8 mouse cellular contexts compared by ENCODE assay signal in the genomic region with DNA sequence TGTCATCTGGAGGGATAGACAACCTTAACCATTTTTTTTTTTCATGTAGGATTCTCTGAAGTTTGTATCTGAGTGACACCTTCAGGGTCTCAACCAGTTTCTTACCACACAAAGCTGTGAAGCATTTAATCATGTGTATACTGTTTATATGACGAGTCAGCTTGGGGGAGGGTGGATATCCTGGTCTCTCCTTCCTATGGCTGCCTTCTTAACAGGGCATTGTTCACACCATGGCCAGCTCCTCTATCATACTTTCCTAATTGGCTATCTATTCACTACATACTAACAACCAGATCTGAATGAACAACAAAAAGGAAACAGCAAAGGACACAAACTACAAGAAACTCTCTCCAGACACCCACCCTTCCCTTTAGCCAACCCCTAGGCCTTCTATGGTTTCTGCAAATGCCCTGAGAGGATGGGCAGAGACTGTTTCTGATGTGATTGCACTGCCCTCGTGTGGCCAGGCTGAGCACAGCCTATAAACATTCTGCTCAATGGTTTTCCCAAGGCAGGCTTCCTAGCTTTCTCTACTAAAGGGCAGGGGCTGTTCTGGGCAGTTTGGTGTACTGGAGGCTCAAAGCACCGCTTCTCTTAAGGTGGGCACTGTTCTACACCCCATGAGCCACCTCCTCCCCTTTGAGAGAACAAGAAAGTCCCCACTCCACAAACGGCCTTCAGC. TPM values are rescaled to one million over a fixed set of nuclear protein-coding genes. Genes with fewer than 3 reads are reported as not detected.
DNase-seq lines count a peak whose midpoint lies in the region; ATAC-seq and TF ChIP-seq lines count a peak whose summit lies in the region.

No protein-coding gene starts in this region.

- no peak overlapping the region for H3K27ac ChIP-seq in embryonic facial prominence, embryonic 11.5 days (replicated peaks; ENCODE audit: low read depth, low read length)
- H3K27ac ChIP-seq in heart, adult 2 months: no peak overlapping the region
- H3K27ac ChIP-seq in kidney, embryonic 14.5 days (ENCODE audit: low read depth, low read length): no peak overlapping the region
- H3K27ac ChIP-seq in limb, embryonic 13.5 days: no peak overlapping the region
- H3K27ac ChIP-seq in midbrain, embryonic 16.5 days (ENCODE audit: low read length): no peak overlapping the region
- H3K27ac ChIP-seq in spleen, adult 2 months (ENCODE audit: insufficient read depth, low read length): no peak overlapping the region

- peak; percentile 95 for TF ChIP-seq CTCF in heart, adult 2 months (IDR thresholded peaks at IDR 0.05)
- peak; percentile 86; the same call in 1 of the 2 replicates for TF ChIP-seq CTCF in spleen, adult 2 months (IDR thresholded peaks at IDR 0.05; ENCODE audit: extremely low read depth, insufficient read depth, insufficient read length, insufficient replicate concordance)

- no peaks in the 10 kb centered on the region for H3K9me3 ChIP-seq in embryonic facial prominence, embryonic 11.5 days (replicated peaks; ENCODE audit: control insufficient read depth, low read length)
- no peaks in the 10 kb centered on the region for H3K9me3 ChIP-seq in kidney, embryonic 14.5 days (ENCODE audit: control insufficient read depth, low read length)
- H3K9me3 ChIP-seq in limb, embryonic 13.5 days: no peaks in the 10 kb centered on the region
- no peaks in the 10 kb centered on the region for H3K9me3 ChIP-seq in midbrain, embryonic 16.5 days (replicated peaks; ENCODE audit: control insufficient read depth, low read length, poor library complexity, severe bottlenecking)

- H3K36me3 ChIP-seq in embryonic facial prominence, embryonic 11.5 days (replicated peaks; ENCODE audit: control insufficient read depth, insufficient read depth, low read depth, low read length): peaks cover 4% of the 10 kb centered on the region; the same call in 1 of the 2 replicates
- no peaks in the 10 kb centered on the region for H3K36me3 ChIP-seq in heart, adult 2 months (ENCODE audit: control insufficient read depth, insufficient read depth, low read length)
- H3K36me3 ChIP-seq in kidney, embryonic 14.5 days (ENCODE audit: control insufficient read depth, insufficient read depth, low read length): peaks cover 38% of the 10 kb centered on the region; the same call in 1 of the 2 replicates
- H3K36me3 ChIP-seq in limb, embryonic 13.5 days: peaks cover 40% of the 10 kb centered on the region
- peaks cover 23% of the 10 kb centered on the region for H3K36me3 ChIP-seq in midbrain, embryonic 16.5 days (ENCODE audit: control insufficient read depth, insufficient read depth, low read length)
- peaks cover 14% of the 10 kb centered on the region for H3K36me3 ChIP-seq in spleen, adult 2 months (ENCODE audit: control insufficient read depth, insufficient read depth, low read length)

- no peak for TF ChIP-seq POLR2A in heart, adult 2 months (IDR thresholded peaks at IDR 0.05; ENCODE audit: insufficient read depth, low read depth, low read length)
- TF ChIP-seq POLR2A in spleen, adult 2 months (IDR thresholded peaks at IDR 0.05; ENCODE audit: low read depth, low read length): no peak

- DNase-seq in 3T3-L1 (ENCODE audit: low read depth, low spot score): peak; percentile 82
- peak; percentile 82 for DNase-seq in adrenal gland, postnatal 10 days
- DNase-seq in embryonic facial prominence, embryonic 11.5 days (ENCODE audit: low spot score): peak; percentile 79
- peak; percentile 58 to 78 for DNase-seq in heart, adult 2 months
- peak in 1 of 2 experiments; percentile 41 for DNase-seq in spleen, adult 2 months (ENCODE audit: low read depth in 1 of 2, low spot score in 2 of 2)

- intact Hi-C loops in heart, adult 2 months (cut with DNase I): loop anchor here (1.0 to 10.0 kb wide), 6 partner anchors 94 to 586 kb away; a partner anchor contains a TSS

- 46% methylated on average over 4 of the region's 4 CpGs for WGBS in embryonic facial prominence, embryonic 11.5 days
- WGBS in heart, adult 2 months: 27% methylated on average over 4 of the region's 4 CpGs
- WGBS in kidney, embryonic 14.5 days: 38% methylated on average over 4 of the region's 4 CpGs
- WGBS in limb, embryonic 13.5 days: 38% methylated on average over 4 of the region's 4 CpGs
- WGBS in midbrain, embryonic 16.5 days: 47% methylated on average over 4 of the region's 4 CpGs
- 43% methylated on average over 4 of the region's 4 CpGs for WGBS in spleen, adult 2 months

- peak; percentile 63; the same call in 1 of the 2 replicates for ATAC-seq in embryonic facial prominence, embryonic 11.5 days (replicated peaks; ENCODE audit: insufficient number of reproducible peaks, low FRiP score, low TSS enrichment, low read depth)
- ATAC-seq in kidney, embryonic 14.5 days (ENCODE audit: low FRiP score, low TSS enrichment): peak; percentile 85
- ATAC-seq in limb, embryonic 13.5 days (ENCODE audit: low FRiP score, low read depth): peak; percentile 59
- ATAC-seq in midbrain, embryonic 16.5 days: peak; percentile 89

- no peak overlapping the region for H3K4me3 ChIP-seq in embryonic facial prominence, embryonic 11.5 days (ENCODE audit: low read depth, low read length)
- H3K4me3 ChIP-seq in heart, adult 2 months: no peak overlapping the region
- no peak overlapping the region for H3K4me3 ChIP-seq in kidney, embryonic 14.5 days (ENCODE audit: low read length)
- no peak overlapping the region for H3K4me3 ChIP-seq in limb, embryonic 13.5 days
- no peak overlapping the region for H3K4me3 ChIP-seq in midbrain, embryonic 16.5 days (ENCODE audit: low read depth, low read length)
- no peak overlapping the region for H3K4me3 ChIP-seq in spleen, adult 2 months (ENCODE audit: extremely low read depth, insufficient read depth, insufficient read length)

- no peaks in the 10 kb centered on the region for H3K79me2 ChIP-seq in heart, adult 2 months (replicated peaks; ENCODE audit: control insufficient read depth, insufficient read depth, low read length)

- no peaks in the 10 kb centered on the region for H3K4me1 ChIP-seq in embryonic facial prominence, embryonic 11.5 days (ENCODE audit: control insufficient read depth, insufficient read depth, low read length)
- H3K4me1 ChIP-seq in heart, adult 2 months (ENCODE audit: control insufficient read depth, insufficient read depth, low read length): no peaks in the 10 kb centered on the region
- H3K4me1 ChIP-seq in kidney, embryonic 14.5 days (ENCODE audit: control insufficient read depth, insufficient read depth, low read length): no peaks in the 10 kb centered on the region
- H3K4me1 ChIP-seq in limb, embryonic 13.5 days: no peaks in the 10 kb centered on the region
- no peaks in the 10 kb centered on the region for H3K4me1 ChIP-seq in midbrain, embryonic 16.5 days (ENCODE audit: control insufficient read depth, insufficient read depth, low read length)
- H3K4me1 ChIP-seq in spleen, adult 2 months (ENCODE audit: control insufficient read depth, insufficient read depth, insufficient read length): no peaks in the 10 kb centered on the region

- H3K9ac ChIP-seq in embryonic facial prominence, embryonic 11.5 days (replicated peaks; ENCODE audit: low read length): no peak overlapping the region
- no peak overlapping the region for H3K9ac ChIP-seq in heart, adult 2 months (ENCODE audit: low read depth, low read length)
- H3K9ac ChIP-seq in kidney, embryonic 14.5 days (ENCODE audit: low read depth, low read length): no peak overlapping the region
- H3K9ac ChIP-seq in limb, embryonic 13.5 days: no peak overlapping the region
- H3K9ac ChIP-seq in midbrain, embryonic 16.5 days (ENCODE audit: low read depth, low read length): no peak overlapping the region

- H3K27me3 ChIP-seq in embryonic facial prominence, embryonic 11.5 days (ENCODE audit: control insufficient read depth, insufficient read depth, low read length): no peaks in the 10 kb centered on the region
- H3K27me3 ChIP-seq in heart, adult 2 months (ENCODE audit: control insufficient read depth, insufficient read depth, low read length): no peaks in the 10 kb centered on the region
- no peaks in the 10 kb centered on the region for H3K27me3 ChIP-seq in kidney, embryonic 14.5 days (ENCODE audit: control insufficient read depth, insufficient read depth, low read length)
- no peaks in the 10 kb centered on the region for H3K27me3 ChIP-seq in limb, embryonic 13.5 days
- no peaks in the 10 kb centered on the region for H3K27me3 ChIP-seq in midbrain, embryonic 16.5 days (ENCODE audit: control insufficient read depth, insufficient read depth, low read depth, low read length)
- H3K27me3 ChIP-seq in spleen, adult 2 months (ENCODE audit: control insufficient read depth, insufficient read depth, low read length): no peaks in the 10 kb centered on the region

- H3K4me2 ChIP-seq in embryonic facial prominence, embryonic 11.5 days (ENCODE audit: low read depth, low read length): no peak overlapping the region
- H3K4me2 ChIP-seq in kidney, embryonic 14.5 days (replicated peaks; ENCODE audit: low read depth, low read length): no peak overlapping the region
- H3K4me2 ChIP-seq in limb, embryonic 13.5 days (replicated peaks): no peak overlapping the region
- H3K4me2 ChIP-seq in midbrain, embryonic 16.5 days (ENCODE audit: low read length): no peak overlapping the region

- peak; percentile 88 for TF ChIP-seq EP300 in heart, adult 2 months (IDR thresholded peaks at IDR 0.05; ENCODE audit: insufficient read depth, low read depth, low read length)

RNA-seq across cellular contexts. Expression of a gene that starts 8.9 kb away (rescaled TPM):
- total RNA-seq in adrenal gland, postnatal 10 days (2021): 1 to 10 TPM in 1 of 2 experiments, under 1 TPM in 1; 0.81 to 2.3 TPM
- 0.95 and 1.5 TPM in 2 replicates for polyA plus RNA-seq in embryonic facial prominence, embryonic 11.5 days (2014; fragmentation: Nextera tagmentation; extraction: Ambion mirVana)
- total RNA-seq in heart, adult 2 months (2021): under 1 TPM; 0.89 to 0.91 TPM
- polyA plus RNA-seq in heart, adult 2 months (2012; rRNA removed): 1.2 and 2.7 TPM in 2 replicates
- polyA plus RNA-seq in kidney, embryonic 14.5 days (2014; fragmentation: Nextera tagmentation; extraction: Ambion mirVana): 0.39 and 0.65 TPM in 2 replicates
- polyA plus RNA-seq in limb, embryonic 13.5 days (2015; fragmentation: Nextera tagmentation; extraction: Ambion mirVana): 1.1 and 1.3 TPM in 2 replicates
- 0.58 and 0.70 TPM in 2 replicates for polyA plus RNA-seq in midbrain, embryonic 16.5 days (2015; fragmentation: Nextera tagmentation; extraction: Ambion mirVana)
- 0.41 and 1.0 TPM in 2 replicates for polyA plus RNA-seq in spleen, adult 2 months (2012; rRNA removed)

RNA-seq across cellular contexts. Expression of a gene that starts 16.3 kb away (rescaled TPM):
- total RNA-seq in adrenal gland, postnatal 10 days (2021): 100 to 1,000 TPM; 114 to 122 TPM
- polyA plus RNA-seq in embryonic facial prominence, embryonic 11.5 days (2014; fragmentation: Nextera tagmentation; extraction: Ambion mirVana): 139 and 142 TPM in 2 replicates
- total RNA-seq in heart, adult 2 months (2021): 10 to 100 TPM; 40.2 to 43.5 TPM
- 51.0 and 84.2 TPM in 2 replicates for polyA plus RNA-seq in heart, adult 2 months (2012; rRNA removed)
- 163 and 185 TPM in 2 replicates for polyA plus RNA-seq in kidney, embryonic 14.5 days (2014; fragmentation: Nextera tagmentation; extraction: Ambion mirVana)
- 138 and 148 TPM in 2 replicates for polyA plus RNA-seq in limb, embryonic 13.5 days (2015; fragmentation: Nextera tagmentation; extraction: Ambion mirVana)
- polyA plus RNA-seq in midbrain, embryonic 16.5 days (2015; fragmentation: Nextera tagmentation; extraction: Ambion mirVana): 108 and 110 TPM in 2 replicates
- 43.3 and 50.7 TPM in 2 replicates for polyA plus RNA-seq in spleen, adult 2 months (2012; rRNA removed)

RNA-seq across cellular contexts. Expression of a gene that starts 49.0 kb away (rescaled TPM):
- total RNA-seq in adrenal gland, postnatal 10 days (2021): 1,000 to 10,000 TPM in 1 of 2 experiments, 100 to 1,000 TPM in 1; 887 to 1,000 TPM
- polyA plus RNA-seq in embryonic facial prominence, embryonic 11.5 days (2014; fragmentation: Nextera tagmentation; extraction: Ambion mirVana): 228 and 235 TPM in 2 replicates
- 1,000 to 10,000 TPM; 1,363 to 1,571 TPM for total RNA-seq in heart, adult 2 months (2021)
- polyA plus RNA-seq in heart, adult 2 months (2012; rRNA removed): 687 and 1,076 TPM in 2 replicates
- polyA plus RNA-seq in kidney, embryonic 14.5 days (2014; fragmentation: Nextera tagmentation; extraction: Ambion mirVana): 162 and 268 TPM in 2 replicates
- 237 and 242 TPM in 2 replicates for polyA plus RNA-seq in limb, embryonic 13.5 days (2015; fragmentation: Nextera tagmentation; extraction: Ambion mirVana)
- 235 and 238 TPM in 2 replicates for polyA plus RNA-seq in midbrain, embryonic 16.5 days (2015; fragmentation: Nextera tagmentation; extraction: Ambion mirVana)
- 49.8 and 69.0 TPM in 2 replicates for polyA plus RNA-seq in spleen, adult 2 months (2012; rRNA removed)

RNA-seq across cellular contexts. Expression of a gene that starts 49.0 kb away (rescaled TPM):
- total RNA-seq in adrenal gland, postnatal 10 days (2021): 10 to 100 TPM; 46.7 to 48.4 TPM
- 69.0 and 73.7 TPM in 2 replicates for polyA plus RNA-seq in embryonic facial prominence, embryonic 11.5 days (2014; fragmentation: Nextera tagmentation; extraction: Ambion mirVana)
- 10 to 100 TPM; 51.3 to 53.5 TPM for total RNA-seq in heart, adult 2 months (2021)
- polyA plus RNA-seq in heart, adult 2 months (2012; rRNA removed): 5.5 and 7.5 TPM in 2 replicates
- polyA plus RNA-seq in kidney, embryonic 14.5 days (2014; fragmentation: Nextera tagmentation; extraction: Ambion mirVana): 53.2 and 55.5 TPM in 2 replicates
- 63.7 and 71.3 TPM in 2 replicates for polyA plus RNA-seq in limb, embryonic 13.5 days (2015; fragmentation: Nextera tagmentation; extraction: Ambion mirVana)
- 43.1 and 45.9 TPM in 2 replicates for polyA plus RNA-seq in midbrain, embryonic 16.5 days (2015; fragmentation: Nextera tagmentation; extraction: Ambion mirVana)
- polyA plus RNA-seq in spleen, adult 2 months (2012; rRNA removed): 0.97 and 1.2 TPM in 2 replicates
